Mouse (Mus musculus) CH12.LX (cell line): ENCODE measurements around the gene Vangl2.

ENCODE experiments used
- CHD1 ChIP-seq: IDR thresholded peaks from 2 replicates; pipeline ENCODE4 v1.6.1; 2012; ENCODE audit warnings: low read depth, low read length, improper control_type of control experiment, inconsistent platforms
- CTCF ChIP-seq, 2 experiments: IDR thresholded peaks in 1 of 2; conservative IDR thresholded peaks in 1 of 2; 2 replicates each; pipeline ENCODE4 v1.5.1; 2011 to 2012; ENCODE audit warnings: low read depth in 2 of 2, low read length in 2 of 2, improper control_type of control experiment in 1 of 2, inconsistent platforms in 1 of 2, mild to moderate bottlenecking in 1 of 2, moderate library complexity in 1 of 2
- EP300 ChIP-seq: IDR thresholded peaks from 2 replicates; pipeline ENCODE4 v1.6.1; 2011; ENCODE audit warnings: low read length, improper control_type of control experiment
- MXI1 ChIP-seq: IDR thresholded peaks from 2 replicates; pipeline ENCODE4 v1.6.1; 2011; ENCODE audit warnings: mild to moderate bottlenecking, low read depth, low read length, improper control_type of control experiment
- POLR2A ChIP-seq: IDR thresholded peaks from 2 replicates; pipeline ENCODE4 v1.6.1; 2011; ENCODE audit warnings: low read depth, mild to moderate bottlenecking, improper control_type of control experiment, low read length

DNA sequence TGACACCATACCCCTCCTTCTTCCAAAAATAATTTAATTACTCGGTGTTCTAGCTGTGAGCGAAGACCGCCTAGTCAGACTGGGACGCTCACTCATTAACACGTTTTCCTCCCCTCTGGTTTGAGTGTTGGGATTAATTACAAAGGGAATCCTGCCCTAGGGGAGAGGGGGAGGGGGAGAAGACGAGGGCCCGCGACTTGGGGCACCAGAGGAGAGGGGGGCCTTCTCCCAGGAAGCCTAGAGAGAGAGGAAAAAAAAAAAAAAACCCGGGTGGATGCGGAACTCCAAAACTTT lies 488 bp downstream of the Vangl2 start:
- TF ChIP-seq CTCF (conservative IDR thresholded peaks at IDR 0.05 in 1 of 2, IDR thresholded peaks at IDR 0.05 in 1 of 2; ENCODE audit: low read depth in 2 of 2, low read length in 2 of 2), result no peak
- TF ChIP-seq POLR2A, result no peak
- no peak for TF ChIP-seq CHD1
- no peak for TF ChIP-seq MXI1
- TF ChIP-seq EP300, result no peak
